Mouse (Mus musculus) right cerebral cortex, postnatal 4 days (tissue): Measurements from ENCODE around the gene Txlnb.

Experiments
- DNase-seq: peaks from one replicate; pipeline ENCODE4 v3.0.0-alpha.2; 2022

The Txlnb gene

DNA sequence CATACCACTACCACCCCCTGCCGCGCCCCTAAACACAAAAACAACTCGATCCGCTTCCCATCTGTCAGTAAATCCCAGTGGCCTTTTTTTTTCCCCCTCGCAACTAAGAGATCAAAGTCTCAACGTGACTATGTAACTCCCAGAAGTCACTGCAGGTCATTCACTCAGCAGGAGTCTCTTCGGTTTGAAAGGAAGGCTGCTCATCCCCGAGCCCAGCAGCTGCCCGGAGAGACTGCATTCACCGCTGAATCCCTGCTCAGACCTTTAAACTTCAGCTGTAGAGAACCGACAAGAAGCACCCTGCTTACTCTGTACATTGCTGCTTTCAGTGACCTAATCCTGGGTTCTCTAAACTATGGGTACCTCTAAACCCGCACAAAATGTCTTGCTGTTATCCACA lies 31.4 kb downstream of the Txlnb start:
- DNase-seq = no peak

DNA sequence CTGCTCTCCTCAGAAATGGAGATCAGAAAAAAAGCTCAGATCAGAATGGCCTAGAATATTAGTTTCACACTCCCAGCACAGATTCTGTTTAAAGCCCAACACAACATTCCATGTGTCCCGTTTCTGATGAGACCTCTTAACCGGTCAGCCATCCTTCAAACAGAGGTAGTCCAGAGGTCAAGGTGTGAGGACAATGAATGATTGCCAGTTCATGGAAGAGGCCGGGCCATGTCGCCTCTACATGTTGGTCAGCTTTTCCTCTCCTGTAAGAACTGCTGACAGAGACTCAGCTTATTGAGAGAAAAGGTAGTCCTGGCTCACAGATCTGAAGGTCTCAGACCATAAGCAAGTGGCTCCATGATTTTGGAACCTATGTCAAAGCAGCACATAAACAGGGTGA lies 33.2 kb downstream of the Txlnb start:
- DNase-seq = no peak

DNA sequence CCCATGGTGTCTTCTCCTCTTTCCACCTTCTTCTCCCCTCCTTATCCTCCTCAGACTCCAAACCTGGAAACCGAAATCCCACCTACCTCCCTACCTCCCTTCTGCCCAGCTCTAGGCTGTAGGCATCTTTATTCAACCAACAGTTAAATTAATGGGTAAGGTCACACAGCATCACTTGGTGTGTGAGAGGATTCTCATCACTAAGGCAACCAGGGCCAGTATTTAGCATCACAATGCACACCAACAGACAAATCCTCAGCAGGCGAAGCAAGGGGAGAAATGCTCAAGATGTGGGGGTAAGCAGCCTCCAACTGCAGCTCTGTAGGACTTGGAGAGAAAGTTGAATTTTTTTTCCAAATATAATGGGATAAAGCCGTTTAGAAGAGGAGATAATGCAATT lies 35.0 kb downstream of the Txlnb start:
- DNase-seq = no peak

DNA sequence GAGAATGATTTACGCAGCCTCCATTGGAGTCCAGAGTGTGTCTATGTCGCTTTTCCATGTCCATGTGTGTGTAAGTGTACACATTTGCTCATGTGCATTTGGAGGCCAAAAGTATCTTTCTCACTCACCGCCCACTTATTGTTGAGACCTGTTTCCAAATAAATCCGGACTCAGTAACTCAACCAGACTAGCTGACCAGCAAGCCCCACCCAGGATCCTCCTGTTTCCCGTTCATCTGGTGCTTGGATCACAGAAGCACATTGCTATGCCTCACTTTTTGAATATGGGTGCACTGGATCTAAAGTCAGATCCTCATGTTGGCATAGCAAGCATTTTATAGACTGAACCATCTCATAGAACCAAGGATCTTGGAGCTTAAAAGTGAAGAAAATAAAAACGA lies 39.0 kb downstream of the Txlnb start:
- DNase-seq = no peak

DNA sequence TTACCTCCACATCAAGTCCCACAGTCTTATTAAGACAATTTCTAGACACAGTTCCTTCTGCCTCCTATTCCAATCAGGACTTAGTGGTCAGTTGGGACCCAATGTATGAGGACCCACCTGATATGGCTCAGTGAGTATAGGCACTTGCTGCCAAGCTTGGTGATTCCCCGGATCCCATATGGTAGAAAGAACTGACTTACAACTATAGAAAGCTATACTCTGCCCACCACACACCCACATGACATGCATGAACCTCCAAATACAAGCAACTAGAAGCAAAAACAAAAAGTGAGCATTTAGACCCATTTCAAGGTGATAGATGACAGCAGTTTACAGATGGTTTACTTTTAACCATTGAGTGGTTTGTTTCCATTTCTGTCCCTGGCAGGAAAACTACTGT lies 40.2 kb downstream of the Txlnb start:
- DNase-seq = no peak

DNA sequence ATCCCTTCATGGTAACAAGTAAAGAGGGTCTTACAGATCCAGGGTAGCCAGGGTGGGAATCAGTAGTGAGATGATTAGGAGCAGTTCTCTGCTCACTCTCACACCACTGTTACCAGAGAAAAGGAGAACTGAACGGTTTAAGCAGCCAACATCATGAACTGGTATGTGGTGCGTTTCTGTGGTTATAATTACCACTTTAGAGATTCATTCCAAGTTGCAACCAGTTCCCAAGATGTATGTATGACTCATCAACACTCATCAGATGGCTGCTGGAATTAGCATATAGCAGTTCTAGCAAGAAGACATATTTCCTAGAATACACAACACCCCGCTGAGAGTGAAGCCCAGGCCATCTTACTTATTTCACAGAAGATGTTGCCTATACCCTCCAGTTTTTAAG lies 46.0 kb downstream of the Txlnb start:
- no peak for DNase-seq

DNA sequence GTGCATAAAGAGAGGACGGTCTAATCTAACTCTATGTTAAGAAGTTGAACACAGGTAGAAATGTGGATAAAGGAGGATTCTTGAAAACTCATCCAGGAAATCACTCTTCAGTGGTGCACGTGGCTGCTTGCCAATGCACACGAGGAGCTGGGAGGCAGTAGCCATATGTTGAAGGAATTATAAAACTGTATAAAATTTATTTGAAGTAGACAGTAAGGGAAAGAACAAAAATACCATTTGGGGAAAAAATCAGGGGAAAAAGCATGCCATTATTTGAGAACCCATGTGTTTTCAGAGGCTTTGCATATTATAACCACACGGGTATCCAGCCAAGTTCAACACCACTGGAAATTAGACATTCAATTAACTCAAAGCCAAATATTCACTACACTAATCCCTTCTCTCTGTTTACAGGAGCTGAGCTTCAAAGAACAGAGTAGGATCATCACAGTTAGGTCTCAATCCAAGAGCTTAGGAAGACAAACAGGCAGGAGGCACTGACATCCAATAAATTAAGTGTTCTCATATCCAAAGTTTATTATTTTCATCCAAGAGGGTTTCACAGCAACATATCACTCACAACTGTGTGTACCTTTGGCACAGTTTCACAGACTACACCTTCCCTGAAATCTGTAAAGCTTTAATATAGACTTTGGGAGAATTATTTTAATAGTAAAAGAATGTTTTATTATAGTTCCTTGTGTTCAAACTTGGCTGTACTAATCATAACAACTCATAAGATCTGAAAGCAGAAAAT lies 48.9 kb downstream of the Txlnb start:
- peak; percentile 53 for DNase-seq

DNA sequence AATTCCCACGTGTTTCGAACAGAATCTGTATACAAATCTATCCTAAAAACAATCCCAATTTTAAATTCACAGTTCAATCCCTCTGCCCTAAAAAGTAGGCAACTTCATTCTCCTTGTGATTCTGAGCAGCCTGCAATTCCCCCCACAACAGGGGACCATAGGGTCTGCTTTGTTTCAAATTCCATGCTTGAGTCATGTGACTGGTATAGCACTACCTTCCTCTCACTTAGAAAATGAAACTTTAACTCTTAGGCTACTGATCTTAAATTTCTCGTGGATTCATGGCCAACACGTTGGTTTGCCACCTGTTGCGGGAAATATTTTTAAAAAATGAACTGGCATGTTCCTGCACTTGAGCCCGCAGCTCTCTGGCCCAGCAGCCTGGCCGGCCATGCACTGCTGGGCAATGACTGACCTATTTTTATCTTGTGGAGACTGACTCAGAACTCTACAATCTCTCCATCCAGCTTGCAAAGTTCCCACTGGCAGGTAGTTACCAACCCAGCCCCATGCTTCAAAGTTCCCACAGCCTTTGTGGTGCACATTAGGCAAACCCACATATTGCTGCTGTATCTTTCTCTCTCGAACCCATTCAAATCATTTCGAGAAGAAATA lies 61.7 kb downstream of the Txlnb start:
- no peak for DNase-seq

DNA sequence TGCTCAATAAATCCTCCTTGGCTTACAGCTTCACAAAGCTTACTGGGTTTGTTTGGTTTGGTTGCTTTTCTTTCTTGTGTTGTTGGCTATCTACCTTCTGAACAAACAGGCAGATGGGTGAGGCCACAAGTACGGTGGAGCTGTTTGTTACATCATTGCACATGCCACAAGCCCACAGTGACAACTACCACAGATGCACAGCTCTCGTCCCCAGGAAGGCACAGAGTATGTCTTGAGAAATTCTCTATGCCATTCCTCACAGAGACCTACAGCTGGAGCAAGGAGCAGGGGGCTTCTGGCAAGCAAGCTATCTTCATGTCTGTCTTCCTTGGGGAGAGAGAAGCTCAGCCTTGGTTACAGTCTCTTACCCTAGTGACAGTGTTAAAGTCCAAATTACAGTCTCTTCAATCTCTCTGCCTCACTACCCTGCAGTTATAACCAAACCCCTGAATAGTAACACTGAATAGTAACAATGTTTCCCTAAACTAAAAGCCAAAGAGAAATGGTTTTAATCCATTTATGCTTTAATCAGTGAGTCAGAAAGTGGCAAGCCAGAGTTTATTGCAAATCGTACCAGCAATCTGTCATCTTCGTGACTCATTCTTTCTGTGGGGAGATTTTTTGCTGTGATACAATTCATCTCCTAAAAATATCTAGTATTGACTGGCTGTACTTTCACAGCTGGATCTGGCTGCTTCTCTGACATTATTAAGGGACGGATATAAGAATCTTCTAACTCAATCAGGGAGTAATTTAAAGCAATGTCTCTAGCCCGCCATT lies 64.9 kb downstream of the Txlnb start:
- DNase-seq = no peak

DNA sequence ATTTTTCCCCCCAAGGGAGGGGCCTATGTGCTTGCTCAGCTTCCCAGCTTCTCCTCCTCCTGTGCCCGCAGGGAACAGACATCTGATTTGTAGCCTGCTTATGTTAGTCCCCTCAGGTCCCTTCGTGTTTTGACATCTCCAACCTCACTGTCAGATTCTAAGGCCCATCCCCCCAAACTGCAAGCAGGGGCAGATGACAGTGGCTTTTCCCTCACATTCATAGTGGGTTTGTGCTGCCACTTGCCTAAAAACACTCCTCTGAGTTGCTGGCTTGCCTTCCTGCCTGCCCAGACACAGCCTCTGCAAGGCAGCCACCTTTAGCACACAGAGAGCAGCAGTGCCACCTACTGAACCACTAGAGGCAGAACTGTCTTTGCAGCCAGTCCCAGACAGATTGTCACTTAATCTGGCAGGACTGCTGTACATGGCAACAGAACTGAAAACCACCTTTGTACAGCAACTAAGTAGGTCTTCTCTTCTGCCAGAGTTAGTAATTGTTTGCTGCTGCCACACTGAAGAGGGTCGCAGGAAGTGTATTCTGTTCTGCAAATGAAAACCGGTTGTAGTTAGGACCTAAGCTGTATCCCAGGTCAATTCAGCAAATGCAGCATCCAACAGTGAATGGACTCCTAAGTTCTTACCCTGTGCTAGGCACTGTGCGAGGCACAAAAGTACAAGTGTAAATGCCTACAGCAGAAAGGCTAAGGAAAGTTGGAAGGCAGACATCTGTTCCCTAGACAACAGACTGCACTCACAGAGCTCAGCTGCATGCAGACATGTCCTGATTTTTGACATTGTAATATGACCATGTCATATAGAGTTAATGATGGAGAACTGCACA lies 74.0 kb downstream of the Txlnb start:
- peak; percentile 44 for DNase-seq

DNA sequence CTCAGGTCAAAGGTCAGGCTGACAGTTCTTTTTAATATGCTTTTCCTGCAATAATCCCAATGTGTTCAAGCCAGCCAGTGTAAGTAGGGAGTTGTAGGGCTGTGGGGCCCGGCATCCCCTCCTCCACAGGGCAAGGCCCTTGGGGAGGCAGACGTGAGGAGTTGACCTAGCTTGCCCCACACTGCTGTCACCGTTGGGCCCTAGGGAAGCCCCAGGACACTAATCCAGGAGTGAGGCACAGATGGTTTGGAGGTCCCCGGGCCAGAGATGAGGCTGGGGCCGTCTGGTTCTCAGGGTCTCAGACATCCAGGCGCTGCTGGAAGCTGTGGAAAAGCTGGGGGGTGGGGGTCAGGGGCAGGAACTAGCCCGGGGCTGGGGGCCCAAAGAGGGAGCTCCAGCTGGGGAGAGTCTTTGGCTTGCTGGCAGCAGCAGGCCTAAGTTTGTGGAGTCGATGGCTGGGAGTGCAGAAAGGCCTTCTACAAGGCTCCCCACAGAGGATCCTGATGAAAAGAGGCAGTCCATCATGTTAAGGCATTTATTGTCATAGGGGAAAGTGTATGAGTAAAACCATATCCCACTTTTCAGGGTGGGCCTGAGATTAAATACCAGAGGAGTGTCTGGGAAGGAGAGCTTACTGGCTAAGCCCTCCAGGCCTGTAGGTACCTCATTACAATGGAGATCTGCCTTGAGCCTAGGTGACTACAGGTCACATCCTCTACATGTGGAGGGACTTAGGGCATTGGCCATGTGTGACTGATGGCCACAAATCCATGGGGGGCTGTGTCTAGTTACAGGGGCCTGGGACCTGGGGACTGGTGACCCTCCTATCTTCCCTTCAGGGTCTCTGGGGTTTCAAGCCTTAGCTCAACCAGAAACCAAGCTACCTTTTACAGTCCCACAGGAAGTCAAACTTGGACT lies 82.2 kb downstream of the Txlnb start:
- DNase-seq = no peak

DNA sequence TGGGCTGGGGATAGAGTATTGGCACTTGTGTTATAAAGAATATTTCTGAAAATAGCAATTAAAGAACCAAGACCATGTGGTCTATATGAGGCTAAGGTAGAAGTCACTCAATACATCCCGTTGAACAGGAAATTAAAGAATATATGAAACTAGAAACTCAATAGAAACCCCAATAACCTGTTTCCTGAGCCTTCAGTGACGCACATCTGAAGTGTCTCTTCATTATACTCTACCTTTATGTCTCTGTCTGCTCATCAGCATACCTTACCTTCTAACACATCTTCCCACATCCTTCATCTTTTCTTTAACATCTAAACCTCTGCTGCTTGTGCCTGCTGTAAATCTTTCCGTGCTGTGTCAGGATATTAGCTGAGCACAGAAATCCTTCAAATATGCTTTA lies 84.0 kb downstream of the Txlnb start:
- DNase-seq = no peak

DNA sequence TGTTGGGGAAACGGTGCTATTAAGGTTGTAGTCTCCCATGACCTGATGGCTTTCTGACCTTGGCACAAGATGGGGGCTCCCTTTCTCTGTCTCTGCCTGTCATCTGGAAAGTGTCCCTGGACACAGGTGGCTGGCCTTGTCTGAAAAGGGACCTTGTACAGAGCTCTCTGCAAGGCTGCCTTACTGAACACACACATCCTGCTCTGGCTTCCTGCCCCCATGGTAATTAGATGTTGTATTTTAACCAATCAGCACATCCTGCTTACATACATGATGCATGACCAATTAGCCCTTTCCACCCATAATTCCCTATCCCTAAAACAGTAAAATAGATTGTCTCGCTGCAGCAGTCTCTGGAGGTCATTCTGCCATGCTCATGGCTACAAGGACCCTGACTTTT lies 84.7 kb downstream of the Txlnb start:
- DNase-seq = no peak
